Mouse (Mus musculus): Measurements from ENCODE around the gene Ccdc102a.

DNA sequence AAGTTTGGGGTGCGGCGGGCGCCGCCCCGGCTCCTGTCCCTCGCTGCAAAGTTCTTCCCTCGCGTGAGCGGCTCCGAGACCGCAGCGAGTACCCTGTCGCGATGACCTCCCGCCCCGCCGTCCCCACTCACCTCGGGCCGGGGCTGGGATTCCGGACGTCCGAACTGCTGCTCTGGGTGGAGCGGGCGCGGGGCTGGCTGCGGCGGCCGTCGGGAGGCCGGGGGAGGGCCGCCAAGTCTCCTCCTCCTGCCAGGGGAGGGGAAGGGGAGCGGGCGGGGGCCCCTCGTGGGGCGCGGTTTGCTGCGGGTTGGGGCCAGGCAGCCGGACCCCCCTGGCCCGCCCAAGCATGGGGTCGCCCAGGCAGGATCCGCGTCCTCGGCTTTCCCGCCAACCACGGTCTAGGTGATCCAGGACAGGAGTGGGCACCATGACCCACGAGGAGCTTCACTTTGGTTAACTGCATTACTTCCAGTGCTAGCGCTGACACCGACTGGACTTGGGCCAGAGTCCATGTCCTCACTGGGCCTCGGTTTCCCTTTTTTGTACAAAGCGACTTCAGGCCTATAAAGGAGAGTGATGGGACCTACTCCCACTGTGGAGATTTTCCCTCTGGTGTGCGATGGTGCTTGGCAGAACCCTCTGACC is at the start of gene Ccdc102a:
- no peak for TF ChIP-seq CTCF (conservative IDR thresholded peaks at IDR 0.05 in 1 of 2, IDR thresholded peaks at IDR 0.05 in 1 of 2; ENCODE audit: low read depth in 2 of 2, low read length in 2 of 2)
- TF ChIP-seq ZC3H11A (IDR thresholded peaks at IDR 0.05; ENCODE audit: low read depth, low read length), result no peak
- TF ChIP-seq POLR2A (IDR thresholded peaks at IDR 0.05; ENCODE audit: low read depth, low read length), result 0 out of 2 replicates have a peak, but pooled peaks have one; percentile 33

Data from CH12.LX (cell line).